Mouse (Mus musculus) embryonic fibroblast, embryonic 13.5 days (primary cell): Measurements from ENCODE around the gene Hoxc10. TPM values are rescaled to one million over a fixed set of nuclear protein-coding genes. Genes with fewer than 3 reads are reported as not detected.
A peak's percentile ranks its signal among the peaks of the same experiment; 100 is the strongest.

Experiments
- H3K27ac ChIP-seq: 2 replicates; pipeline ENCODE4 v1.5.1; 2012; ENCODE audit warnings: low read length, control low read depth, inconsistent platforms; ENCODE audit not compliant: insufficient read depth
- H3K4me1 ChIP-seq: 2 replicates; pipeline ENCODE4 v1.6.1; 2011; ENCODE audit warnings: low read length; ENCODE audit not compliant: control insufficient read depth, insufficient read depth
- H3K4me3 ChIP-seq: 2 replicates; pipeline ENCODE4 v1.5.1; 2011; ENCODE audit warnings: mild to moderate bottlenecking, control low read depth, low read length; ENCODE audit not compliant: insufficient read depth
- CTCF ChIP-seq: IDR thresholded peaks from 2 replicates; pipeline ENCODE4 v1.5.1; 2011; ENCODE audit warnings: mild to moderate bottlenecking, control low read depth, low read length, moderate library complexity, borderline replicate concordance; ENCODE audit not compliant: insufficient read depth
- POLR2A ChIP-seq: IDR thresholded peaks from 2 replicates; pipeline ENCODE4 v1.6.1; 2011; ENCODE audit warnings: low read depth, mild to moderate bottlenecking, control low read depth, low read length, moderate library complexity
- polyA plus RNA-seq: library from polyadenylated mRNA; stranded (reverse); fragments of >200 nt; gene quantifications from 2 replicates; pipeline ENCODE4 v1.2.4, GENCODE M21; 2011; ENCODE audit warnings: low read depth; ENCODE audit not compliant: missing spikeins, insufficient read length

The Hoxc10 gene
- polyA plus RNA-seq, 1 experiment, result 16.6 TPM

DNA sequence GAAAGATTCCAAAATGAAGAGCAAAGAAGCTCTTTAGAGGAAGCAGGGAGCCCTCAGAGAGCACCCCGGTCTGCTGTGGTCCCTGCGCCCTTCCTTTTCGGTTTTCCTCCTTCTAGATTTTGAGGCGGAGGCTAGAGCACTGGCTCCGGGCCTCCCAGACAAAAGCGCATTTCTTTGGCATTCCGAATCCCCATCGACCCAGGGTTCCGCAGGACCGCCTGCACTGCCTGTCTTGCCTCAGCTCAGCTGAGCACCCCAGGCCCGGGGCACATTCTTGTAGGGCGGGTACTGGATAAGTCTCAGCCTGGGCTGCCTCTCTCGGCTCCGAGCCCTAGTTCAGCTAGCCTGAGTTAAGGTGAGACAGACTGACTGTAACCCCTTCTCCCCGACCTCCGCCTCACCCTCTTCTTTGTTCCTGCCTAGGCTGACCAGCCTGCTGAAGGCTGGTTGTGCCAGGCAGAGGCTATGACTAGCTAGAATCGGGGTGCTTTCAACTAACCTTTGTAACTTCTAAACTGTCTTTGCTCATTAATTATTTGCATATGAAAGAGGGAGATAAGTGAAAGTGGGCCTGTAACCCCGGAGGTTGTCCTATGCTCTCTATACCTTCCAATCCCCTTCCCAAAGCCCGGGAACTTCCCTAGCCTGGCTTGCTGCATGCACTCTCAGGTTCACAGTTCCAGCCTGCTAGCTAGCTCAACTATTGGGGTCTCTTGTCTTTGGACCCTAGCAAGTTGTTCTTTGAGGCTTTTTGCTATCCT is 49.0 kb downstream of the Hoxc10 start:
- no peaks in the 10 kb centered on the region; the same call in 1 of the 2 replicates for H3K4me1 ChIP-seq
- peak overlapping the region; percentile 41 for H3K27ac ChIP-seq
- TF ChIP-seq POLR2A (no peak), CTCF (no peak)
- peak overlapping the region; percentile 33 for H3K4me3 ChIP-seq

DNA sequence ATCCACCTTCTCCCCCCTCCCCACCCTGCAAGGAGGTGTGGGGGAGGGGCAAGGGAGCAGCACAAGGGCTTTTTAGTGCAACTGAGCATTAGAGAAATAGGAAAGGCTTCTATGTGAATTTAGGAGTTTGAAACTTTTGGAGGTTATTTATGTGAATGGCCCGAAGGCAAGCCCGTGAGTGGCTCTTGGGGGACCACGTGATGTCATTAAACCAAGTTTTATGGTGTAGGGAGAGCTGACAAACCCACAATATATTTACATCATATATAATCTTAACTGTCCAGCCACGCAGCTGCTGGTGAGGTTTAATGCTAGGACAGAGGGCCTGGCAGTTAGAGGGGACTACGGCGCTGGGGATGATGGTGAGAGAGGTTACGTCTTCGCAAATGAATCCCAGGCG is 52.0 kb downstream of the Hoxc10 start, which contains the start of gene Hoxc4:
Gene Hoxc4 (plus strand): TSS at position 299 of the 400 bp plus-strand sequence.
- 0 out of 2 replicates have a peak within 1 kb of the TSS, but pooled peaks have one; percentile 7 for H3K4me3 ChIP-seq

DNA sequence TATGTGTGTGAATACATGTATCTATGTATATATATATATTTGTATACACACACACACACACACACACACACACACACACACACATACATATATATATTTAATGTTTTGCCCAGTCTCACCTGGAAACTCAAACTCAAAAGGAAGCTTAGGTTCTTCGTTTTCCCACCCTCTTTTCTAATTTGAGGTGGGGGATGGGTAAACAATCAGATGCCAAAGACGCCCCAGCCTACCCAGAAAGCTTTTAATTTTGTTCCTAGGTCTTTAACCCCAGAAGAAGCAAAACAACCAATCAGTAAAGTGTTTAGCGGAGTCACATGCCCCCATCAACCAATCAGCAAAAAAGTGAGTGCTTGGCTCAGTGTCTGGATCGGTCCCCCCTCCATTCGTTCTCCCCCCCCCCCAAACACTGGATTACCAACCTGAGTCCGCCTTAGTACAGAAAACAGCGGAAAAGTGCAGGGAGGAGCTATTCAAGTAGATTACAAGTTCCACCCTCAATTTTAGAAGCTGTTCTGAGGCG is 54.4 kb downstream of the Hoxc10 start:
- no peak overlapping the region for H3K4me3 ChIP-seq
- H3K4me1 ChIP-seq, result no peaks in the 10 kb centered on the region; the same call in 1 of the 2 replicates
- no peak for TF ChIP-seq POLR2A
- no peak overlapping the region for H3K27ac ChIP-seq

More for the DNA sequence above, 52.0 kb downstream of the Hoxc10 start, which contains the start of gene Hoxc4:
- peak; percentile 44; the same call in 1 of the 2 replicates for TF ChIP-seq POLR2A
- TF ChIP-seq CTCF, result no peak
- no peaks in the 10 kb centered on the region; the same call in 1 of the 2 replicates for H3K4me1 ChIP-seq
- H3K27ac ChIP-seq, result no peak within 1 kb of the TSS

Other genes with a start within 250 kb of the Hoxc10 start
- 35.0 and 44.0 TPM in 2 replicates for gene Calcoco1, start 244.6 kb upstream of the Hoxc10 start, polyA plus RNA-seq
- 0.21 TPM in 1 of 2 replicates, not detected in the other for gene Hoxc13, start 45.7 kb upstream of the Hoxc10 start, polyA plus RNA-seq
- gene Hoxc12, start 30.0 kb upstream of the Hoxc10 start, polyA plus RNA-seq, result not detected in 2 replicates
- 0.40 and 1.2 TPM in 2 replicates for gene Hoxc11, start 12.4 kb upstream of the Hoxc10 start, polyA plus RNA-seq
- gene Hoxc5, start 647 bp downstream of the Hoxc10 start, polyA plus RNA-seq, result 7.6 and 11.0 TPM in 2 replicates
- gene Hoxc9, start 9.6 kb downstream of the Hoxc10 start, polyA plus RNA-seq, result 4.9 and 6.2 TPM in 2 replicates
- 28.5 and 45.5 TPM in 2 replicates for gene Hoxc8, start 23.8 kb downstream of the Hoxc10 start, polyA plus RNA-seq
- 42.6 and 61.8 TPM in 2 replicates for gene Hoxc6, start 31.5 kb downstream of the Hoxc10 start, polyA plus RNA-seq
- 12.5 and 12.6 TPM in 2 replicates for gene Hoxc4, start 52.1 kb downstream of the Hoxc10 start, polyA plus RNA-seq
- 10.4 and 11.0 TPM in 2 replicates for gene Smug1, start 200.3 kb downstream of the Hoxc10 start, polyA plus RNA-seq